Mouse (Mus musculus) spleen, postnatal 36 days (tissue): ENCODE measurements at regions not wholly inside any gene's neighbourhood (a gene's known extent, or its start where the extent isn't known, plus 50 kb on each side); places are given as distances from the start of the nearest gene placed in this dataset.

Experiments used
- DNase-seq, 2 experiments: peaks; one replicate each; pipeline ENCODE4 v3.0.0; 2022; ENCODE audit warnings: low spot score in 2 of 2, mixed read lengths in 1 of 2

DNA sequence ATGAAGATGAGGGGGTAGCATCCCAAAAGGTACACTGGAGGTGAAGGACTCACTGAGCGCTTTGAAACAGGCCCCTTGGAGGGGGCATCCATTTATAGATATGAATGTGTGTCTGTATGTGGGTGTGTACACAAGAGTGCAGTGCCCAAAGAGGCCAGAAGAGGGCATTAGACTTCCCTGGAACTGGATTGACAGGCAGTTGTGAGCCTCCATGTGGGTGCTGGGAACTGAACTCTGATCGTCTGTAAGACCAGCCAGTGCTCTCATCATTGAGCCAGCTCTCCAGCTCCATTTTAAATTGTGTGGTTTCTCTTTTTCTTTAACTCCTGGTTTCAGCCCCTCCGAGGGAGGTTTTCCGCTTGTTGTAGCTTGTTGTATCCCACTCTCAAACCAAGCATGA, 67.6 kb upstream of the 1700021F07Rik start:
- DNase-seq, result no peak

DNA sequence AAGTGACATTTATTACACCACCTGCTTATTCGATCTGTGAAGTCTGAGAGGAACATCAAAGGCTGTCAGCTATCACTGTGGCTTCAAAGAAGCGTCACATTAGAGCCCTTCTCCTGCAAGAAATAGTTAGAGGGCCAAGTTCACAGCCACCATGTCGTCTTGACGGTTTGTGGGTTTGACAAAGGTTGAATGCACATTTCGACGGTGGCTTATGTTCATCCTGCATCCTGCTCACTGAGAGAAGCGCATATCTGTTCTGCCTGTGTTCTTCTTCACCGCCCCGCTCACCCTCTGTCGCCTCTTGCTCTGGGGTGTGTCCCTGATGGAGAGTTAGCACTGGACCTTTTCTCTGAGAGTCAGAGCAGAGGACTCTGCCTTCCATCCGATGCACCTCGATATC, 67.2 kb upstream of the 1700021F07Rik start:
- DNase-seq, result peak in 1 of 2 experiments; percentile 42

DNA sequence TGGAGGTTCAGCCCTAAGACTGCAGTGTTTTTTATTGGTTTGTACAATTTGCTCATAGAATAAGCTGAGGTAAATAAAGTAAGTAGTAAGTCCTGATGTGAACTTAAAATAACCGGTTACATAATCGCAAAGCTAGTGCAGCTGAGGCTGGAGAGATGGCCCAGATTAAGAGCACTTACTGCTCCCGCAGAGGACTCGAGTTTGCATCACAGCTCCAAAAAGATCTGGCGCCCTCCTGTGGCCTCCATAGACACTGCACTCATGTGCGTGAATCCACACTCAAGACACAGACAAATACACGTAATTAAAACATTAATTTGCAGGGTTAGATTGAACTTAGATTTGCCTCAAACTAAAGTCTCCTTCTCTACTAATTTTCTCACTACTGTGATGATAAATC, 66.3 kb upstream of the 1700021F07Rik start:
- no peak for DNase-seq

DNA sequence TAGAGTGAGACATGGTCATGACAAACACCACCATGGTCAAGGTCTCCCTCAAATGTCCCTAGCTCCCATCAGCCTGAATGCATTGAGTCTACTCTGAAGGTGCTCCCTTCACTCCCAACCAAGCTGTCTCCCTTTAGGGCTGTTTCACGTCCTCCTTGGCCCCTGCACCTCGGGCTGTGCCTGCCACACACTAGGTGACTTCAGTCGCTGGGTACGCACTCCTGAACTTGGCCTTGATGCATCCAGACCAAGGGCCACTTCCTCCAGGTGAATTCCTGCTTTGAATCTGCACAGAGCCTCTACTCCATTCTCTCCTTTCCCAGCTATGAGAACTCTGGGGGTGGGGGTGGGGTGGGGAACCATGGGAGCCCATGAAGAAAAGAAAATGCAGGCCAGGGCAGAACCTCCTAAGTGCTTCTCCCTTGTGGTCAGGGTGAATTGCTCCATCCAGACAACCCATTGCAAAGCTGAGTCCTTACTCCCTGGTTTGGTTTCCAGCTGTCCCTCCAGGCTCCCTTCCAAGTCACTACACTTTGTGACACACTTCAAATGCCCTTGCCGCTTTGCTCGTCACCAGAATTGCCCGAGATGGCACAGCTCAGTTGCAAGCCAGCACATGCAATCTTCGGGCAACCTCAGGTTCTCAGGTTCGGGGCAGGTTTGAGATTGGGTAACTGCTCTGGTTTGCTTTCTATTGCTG, 65.3 kb upstream of the 1700021F07Rik start:
- DNase-seq, result no peak

DNA sequence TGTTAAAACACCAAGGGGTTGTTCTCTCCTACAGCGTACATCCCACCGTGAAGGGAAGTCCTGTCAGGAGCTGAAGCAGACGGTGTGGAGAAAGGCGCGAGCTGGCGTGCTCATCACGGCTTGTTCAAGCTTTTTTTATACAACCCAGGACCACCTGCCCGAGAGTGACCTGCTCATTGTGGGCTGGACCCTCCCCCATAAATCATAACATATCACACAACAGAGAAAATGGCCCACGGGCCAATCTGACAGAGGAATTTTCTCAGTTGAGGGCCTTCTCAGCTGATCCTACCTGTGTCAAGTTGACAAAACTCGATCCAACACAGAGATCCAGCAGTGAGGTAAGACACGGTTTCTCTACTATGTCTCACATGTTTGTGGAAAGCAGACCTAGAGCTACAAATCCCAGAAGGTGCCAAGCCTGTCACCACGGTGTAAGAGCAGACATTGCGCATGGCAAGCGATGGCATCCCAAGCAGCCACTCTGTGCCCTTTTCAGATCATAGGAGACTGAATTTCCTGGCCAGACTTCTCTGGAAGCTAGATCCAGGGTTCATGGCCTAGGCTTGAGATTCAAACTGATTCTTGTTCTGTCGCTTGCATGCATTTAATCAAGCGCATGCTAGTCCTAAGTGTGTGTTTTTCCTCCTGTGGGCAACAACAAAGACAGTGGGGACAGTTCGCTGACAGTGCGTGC, 64.6 kb upstream of the 1700021F07Rik start:
- DNase-seq, result no peak

DNA sequence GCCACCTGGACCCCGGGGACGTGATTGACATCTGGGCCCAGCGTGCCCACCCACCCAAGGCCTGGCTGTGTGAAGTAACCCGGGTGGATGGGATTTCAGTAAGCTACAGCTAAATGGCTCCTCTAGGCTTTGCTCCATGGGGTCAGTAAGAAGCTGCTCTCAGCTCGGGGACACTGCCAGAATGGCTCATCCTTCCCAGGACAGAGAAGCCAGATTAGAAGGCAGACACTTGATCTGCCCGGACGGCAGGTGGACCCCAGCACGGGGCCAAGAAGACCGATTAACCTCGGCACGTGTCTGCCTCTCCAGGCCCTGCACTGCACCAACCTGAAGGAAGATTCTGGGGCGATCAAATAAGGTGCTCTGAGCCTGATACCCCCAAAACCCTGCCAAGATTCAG, 63.5 kb upstream of the 1700021F07Rik start:
- DNase-seq, result no peak

DNA sequence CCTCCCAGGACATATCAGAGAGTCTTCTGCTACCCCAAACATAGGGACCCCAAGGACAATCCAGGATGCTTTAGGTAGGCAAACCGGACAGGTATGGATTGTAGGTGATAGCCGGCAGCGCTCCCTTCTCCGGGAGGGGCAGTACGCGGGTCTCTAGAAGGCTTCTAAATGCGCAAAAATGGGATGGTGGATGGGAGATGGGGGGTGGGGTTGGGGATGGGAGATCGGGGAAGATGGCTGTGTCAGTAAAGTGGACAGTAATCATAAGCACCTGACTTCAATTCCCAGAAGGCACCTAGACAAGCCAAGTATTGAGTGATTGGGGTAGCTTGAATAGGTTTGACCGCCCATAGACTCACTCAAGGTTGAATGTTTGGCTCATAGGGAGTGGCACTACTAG, 59.1 kb upstream of the 1700021F07Rik start:
- no peak for DNase-seq

DNA sequence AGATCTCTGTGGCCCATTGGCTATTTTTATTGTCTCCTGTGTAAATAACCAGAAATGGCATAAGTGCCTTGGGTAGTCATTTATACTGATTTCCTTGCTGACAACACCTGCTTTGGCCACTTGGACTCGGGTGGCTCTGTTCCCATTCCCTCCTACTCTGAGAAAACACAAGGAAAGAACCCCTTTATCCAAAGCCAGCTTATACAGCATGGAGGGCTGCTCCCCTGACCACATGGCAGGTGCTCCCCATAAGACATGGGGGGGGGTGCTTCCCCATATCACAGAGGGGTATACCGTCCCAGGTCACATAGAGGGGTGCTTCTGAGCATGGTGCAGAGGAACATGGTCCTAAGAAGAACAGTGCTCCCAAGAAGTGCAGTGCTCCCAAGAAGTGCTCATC, 57.8 kb upstream of the 1700021F07Rik start:
- no peak for DNase-seq

DNA sequence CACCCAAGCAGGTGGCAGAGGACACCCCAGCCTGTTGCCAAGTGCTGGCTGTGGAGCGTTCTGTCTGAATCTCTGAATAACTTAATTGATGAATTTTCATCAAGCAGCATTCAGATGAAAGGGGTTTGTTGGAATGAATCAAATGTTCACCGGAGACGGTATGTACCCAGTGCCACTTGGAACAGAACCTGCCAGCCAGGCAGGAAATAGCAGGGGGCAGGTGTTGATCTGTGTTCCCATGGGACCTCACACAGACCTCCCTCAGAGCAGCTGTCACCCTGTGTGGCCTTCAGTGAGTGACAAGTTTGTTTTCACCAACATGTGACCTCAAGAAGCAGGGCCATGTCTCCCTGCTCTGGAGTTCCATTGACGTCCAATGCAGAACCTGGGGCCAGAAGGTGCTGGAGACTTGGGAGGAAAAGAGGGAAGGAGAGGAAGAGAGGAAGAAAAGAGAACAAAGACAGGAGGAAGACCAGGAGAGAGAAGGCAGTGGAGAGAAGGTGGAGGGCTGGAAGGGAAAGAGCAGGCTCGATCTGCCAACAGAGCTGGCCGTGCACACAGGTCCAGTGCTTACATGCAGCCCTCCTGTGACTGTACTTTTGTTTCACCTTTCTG, 57.3 kb upstream of the 1700021F07Rik start:
- DNase-seq, result peak; percentile 78 to 81

DNA sequence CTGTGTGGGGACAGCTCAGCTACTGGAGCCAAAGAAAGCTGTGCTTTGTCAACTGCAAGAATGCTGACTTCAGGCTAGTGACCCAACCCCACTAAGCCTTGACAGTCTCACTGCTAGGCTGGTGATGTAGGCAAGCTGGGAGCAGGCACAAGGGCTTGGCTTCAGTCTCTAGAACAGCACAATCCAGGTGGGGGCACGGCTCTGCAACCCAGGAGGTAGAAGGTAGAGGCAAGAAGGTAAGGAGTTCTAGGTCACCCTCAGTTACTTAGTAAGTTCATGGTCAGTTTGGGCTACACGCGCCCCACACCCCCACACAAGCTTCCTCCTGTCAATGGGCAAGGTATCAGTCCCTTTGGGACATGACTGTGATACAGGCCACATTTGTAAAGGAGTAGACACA, 54.2 kb upstream of the 1700021F07Rik start:
- no peak for DNase-seq

DNA sequence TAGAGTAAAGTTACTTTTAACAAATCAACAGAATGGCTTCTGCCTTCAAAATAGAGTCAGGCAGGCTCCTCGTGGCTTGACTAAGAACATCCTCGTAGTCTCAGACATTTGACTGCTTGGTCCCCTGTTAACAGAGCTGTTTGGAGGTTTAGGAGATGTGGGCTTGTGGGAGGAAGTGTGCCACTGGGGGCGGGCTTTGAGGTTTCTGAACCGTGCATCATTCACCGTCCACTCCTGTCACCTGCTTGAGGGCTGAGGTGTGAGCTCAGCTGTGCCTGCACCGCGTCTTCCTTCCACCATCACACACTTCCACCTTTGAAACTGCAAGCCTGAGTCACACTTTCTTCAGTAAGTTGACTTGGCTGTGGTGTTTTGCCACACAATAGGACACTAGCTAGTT, 52.6 kb upstream of the 1700021F07Rik start:
- peak; percentile 90 for DNase-seq
